Mouse (Mus musculus) neutrophil, adult 59 days (primary cell): Measurements from ENCODE around the gene Vmn1r160. TPM values are rescaled to one million over a fixed set of nuclear protein-coding genes. Genes with fewer than 3 reads are reported as not detected.

Experiments used
- total RNA-seq, 2 experiments: library from RNA; stranded (reverse); gene quantifications; 1 replicate in 1 of 2; 2 replicates in 1 of 2; pipeline ENCODE4 v1.2.4; 2023

Gene Vmn1r160
- not detected for total RNA-seq

GRCm38 (mm10) chr7:22870924-22871323, at the start of gene Vmn1r160:
Gene Vmn1r160 (plus strand): TSS chr7:22871224.

DNA sequence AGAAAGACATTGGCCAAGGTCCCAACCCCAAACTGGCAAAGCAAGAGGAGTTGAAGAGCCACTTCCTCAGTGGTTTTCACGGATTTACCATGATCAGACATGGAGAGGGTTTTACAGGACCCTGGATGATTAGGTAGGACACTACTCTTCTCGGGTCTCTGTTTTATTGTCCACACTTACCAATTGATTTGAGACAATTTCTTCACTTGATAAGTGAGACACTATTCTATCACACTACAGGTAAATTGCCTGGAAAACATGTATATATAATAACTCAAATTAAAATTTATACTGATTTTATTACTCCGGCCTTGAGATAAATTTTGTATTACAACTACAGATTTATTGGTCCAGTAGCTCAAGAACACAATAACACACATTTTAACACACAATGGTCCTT, 27.5 kb upstream of the Vmn1r160 start, which contains the start of gene Vmn1r159:
Vmn1r159 (minus strand) TSS at position 101 of the 400 bp plus-strand sequence.

Other genes with a start within 250 kb of the Vmn1r160 start
- gene Vmn1r155, start 213.2 kb upstream of the Vmn1r160 start, total RNA-seq = not detected
- not detected for gene Gm8693, start 178.9 kb upstream of the Vmn1r160 start, total RNA-seq
- not detected for gene Gm4567, start 151.5 kb upstream of the Vmn1r160 start, total RNA-seq
- gene Vmn1r157, start 109.5 kb upstream of the Vmn1r160 start, total RNA-seq = not detected
- not detected for gene Vmn1r158, start 80.4 kb upstream of the Vmn1r160 start, total RNA-seq
- not detected for gene Vmn1r159, start 27.6 kb upstream of the Vmn1r160 start, total RNA-seq
- gene Gm4214, start 113.4 kb downstream of the Vmn1r160 start, total RNA-seq = not detected
- gene Gm4216, start 148.7 kb downstream of the Vmn1r160 start, total RNA-seq = not detected
- not detected for gene Vmn1r163, start 184.3 kb downstream of the Vmn1r160 start, total RNA-seq
- gene Gm8720, start 196.2 kb downstream of the Vmn1r160 start, total RNA-seq = not detected